Mouse (Mus musculus): ENCODE data around the gene Gm7029.
"Not testable (repeated sequence)": the region's sequence is repeated elsewhere in the genome, so short reads cannot be mapped to it uniquely, and the experiment has no call there.

DNA sequence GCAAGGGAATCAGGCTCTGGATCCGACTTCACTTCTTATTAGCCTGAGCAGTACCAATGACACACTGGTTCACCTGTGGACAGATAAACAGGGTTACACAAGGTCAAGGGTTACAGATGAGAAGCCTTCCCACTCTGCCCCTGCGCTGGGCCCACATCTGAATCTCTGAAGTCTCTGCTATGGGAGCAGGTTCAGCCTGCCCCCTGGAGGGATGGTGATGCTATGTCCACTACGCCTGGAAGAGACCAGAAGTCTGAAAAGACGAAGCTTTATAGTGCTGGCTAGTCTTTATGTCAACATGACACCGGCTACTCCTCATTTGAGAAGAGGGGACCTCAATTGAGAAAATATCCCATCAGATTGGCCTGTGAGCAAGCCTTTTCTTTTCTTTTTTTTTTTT lies 2.2 kb downstream of the Gm7029 start:
- TF ChIP-seq POLR2A (IDR thresholded peaks at IDR 0.05; ENCODE audit: low read depth, low read length); CTCF (IDR thresholded peaks at IDR 0.05; ENCODE audit: extremely low read depth, insufficient read depth, insufficient read length, insufficient replicate concordance): not testable (repeated sequence)

Data from spleen, adult 2 months (tissue).